Mouse (Mus musculus) liver, embryonic 14.5 days (tissue): ENCODE measurements around the gene Arl6ip4.

ENCODE experiments used
- CTCF ChIP-seq: IDR thresholded peaks from 2 replicates; pipeline ENCODE4 v1.5.1; 2016; ENCODE audit warnings: antibody characterized with exemption, low read depth, control low read depth
- EP300 ChIP-seq: IDR thresholded peaks from 2 replicates; pipeline ENCODE4 v1.6.1; 2016; ENCODE audit warnings: antibody characterized with exemption, low read depth

DNA sequence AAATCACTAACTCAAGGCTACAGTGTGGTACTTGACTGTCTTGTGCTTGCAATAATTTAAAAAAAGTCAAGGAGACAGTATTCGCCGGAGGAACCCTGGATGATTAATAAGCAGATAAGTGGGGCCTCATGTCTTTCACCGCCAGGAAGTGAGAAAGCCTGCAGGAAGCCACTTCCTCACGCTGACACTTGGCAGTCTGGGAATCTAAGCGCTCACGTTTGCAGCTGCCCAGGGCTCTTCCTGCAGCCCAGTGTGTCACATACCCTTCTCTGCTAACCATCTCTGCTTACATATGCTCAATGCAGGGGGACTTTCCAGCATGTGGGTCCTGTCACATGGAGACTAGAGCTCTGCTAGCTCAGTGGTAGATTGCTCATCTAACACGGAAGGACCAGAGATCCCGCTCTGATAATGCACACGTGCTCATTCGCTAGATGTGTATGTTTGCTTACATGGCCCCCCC, 41.0 kb upstream of the Arl6ip4 start:
- TF ChIP-seq EP300 (no peak), CTCF (no peak)
